Mouse (Mus musculus) CH12.LX (cell line): ENCODE results near the gene Ttll11. TPM values are rescaled to one million over a fixed set of nuclear protein-coding genes. Genes with fewer than 3 reads are reported as not detected.

Experiments used
- DNase-seq: peaks from one replicate; pipeline ENCODE4 v3.0.0-alpha.2; 2013; ENCODE audit errors: extremely low read depth
- H3K27ac ChIP-seq: 2 replicates; pipeline ENCODE4 v1.5.1; 2012; ENCODE audit warnings: low read depth, mild to moderate bottlenecking, control low read depth, moderate library complexity; ENCODE audit not compliant: insufficient read depth
- H3K27me3 ChIP-seq: replicated peaks from 2 replicates; pipeline ENCODE3; 2012; ENCODE audit warnings: inconsistent platforms
- H3K36me3 ChIP-seq, 2 experiments: replicated peaks in 1 of 2; 2 replicates each; pipeline versions ENCODE3 to v1.6.1; 2012; ENCODE audit warnings: inconsistent platforms in 1 of 2, low read length in 1 of 2, mild to moderate bottlenecking in 1 of 2, mixed read lengths in 1 of 2, moderate library complexity in 1 of 2; ENCODE audit not compliant: control insufficient read depth in 1 of 2, insufficient read depth in 1 of 2
- H3K4me1 ChIP-seq, 2 experiments: 2 replicates each; pipeline ENCODE4 v1.6.1; 2012; ENCODE audit warnings: inconsistent platforms in 1 of 2, moderate library complexity in 1 of 2; ENCODE audit not compliant: insufficient read depth in 2 of 2, control insufficient read depth in 1 of 2
- H3K4me2 ChIP-seq: 2 replicates; pipeline ENCODE4 v1.6.1; 2012; ENCODE audit warnings: low read depth, mild to moderate bottlenecking, control low read depth; ENCODE audit not compliant: poor library complexity, insufficient read depth, severe bottlenecking
- H3K4me3 ChIP-seq, 3 experiments: fragments of 150-350 bp in 1 of 3; sonication (generic) in 1 of 3; replicated peaks in 1 of 3; 2 replicates each; pipeline versions ENCODE3 to v1.5.1; 2011 to 2012; ENCODE audit warnings: low read depth in 2 of 3, low read length in 2 of 3, mild to moderate bottlenecking in 2 of 3, moderate library complexity in 2 of 3, control low read depth in 1 of 3, improper control_type of control experiment in 1 of 3, inconsistent platforms in 1 of 3, mixed read lengths in 1 of 3; ENCODE audit not compliant: poor library complexity in 1 of 3
- H3K79me2 ChIP-seq: replicated peaks from 2 replicates; pipeline ENCODE4 v1.6.1; 2012; ENCODE audit warnings: mild to moderate bottlenecking, moderate library complexity; ENCODE audit not compliant: control insufficient read depth, poor library complexity, insufficient read depth, severe bottlenecking; ENCODE audit errors: extremely low read depth
- H3K9ac ChIP-seq: 2 replicates; pipeline ENCODE4 v1.6.1; 2012; ENCODE audit warnings: low read depth, mild to moderate bottlenecking, control low read depth, moderate library complexity; ENCODE audit not compliant: insufficient read depth
- H3K9me3 ChIP-seq: replicated peaks from 2 replicates; pipeline ENCODE3; 2012; ENCODE audit warnings: low read length, inconsistent platforms, mixed read lengths
- CHD1 ChIP-seq: IDR thresholded peaks from 2 replicates; pipeline ENCODE4 v1.6.1; 2012; ENCODE audit warnings: low read depth, low read length, improper control_type of control experiment, inconsistent platforms
- CHD2 ChIP-seq: IDR thresholded peaks from 2 replicates; pipeline ENCODE4 v1.6.1; 2011; ENCODE audit warnings: low read length, improper control_type of control experiment
- CTCF ChIP-seq, 2 experiments: IDR thresholded peaks in 1 of 2; conservative IDR thresholded peaks in 1 of 2; 2 replicates each; pipeline ENCODE4 v1.5.1; 2011 to 2012; ENCODE audit warnings: low read depth in 2 of 2, low read length in 2 of 2, improper control_type of control experiment in 1 of 2, inconsistent platforms in 1 of 2, mild to moderate bottlenecking in 1 of 2, moderate library complexity in 1 of 2
- E2F4 ChIP-seq: IDR thresholded peaks from 2 replicates; pipeline ENCODE4 v1.6.1; 2011; ENCODE audit warnings: low read depth, low read length, improper control_type of control experiment; ENCODE audit not compliant: insufficient replicate concordance
- ELF1 ChIP-seq: IDR thresholded peaks from 2 replicates; pipeline ENCODE4 v1.6.1; 2014; ENCODE audit warnings: low read depth, mild to moderate bottlenecking, inconsistent platforms, low read length, improper control_type of control experiment
- EP300 ChIP-seq: IDR thresholded peaks from 2 replicates; pipeline ENCODE4 v1.6.1; 2011; ENCODE audit warnings: low read length, improper control_type of control experiment
- ETS1 ChIP-seq: conservative IDR thresholded peaks from 2 replicates; pipeline ENCODE4 v1.6.1; 2012; ENCODE audit warnings: low read depth, mild to moderate bottlenecking, inconsistent platforms, low read length, improper control_type of control experiment, moderate library complexity
- HCFC1 ChIP-seq: IDR thresholded peaks from 2 replicates; pipeline ENCODE4 v1.6.1; 2012; ENCODE audit warnings: low read depth, mild to moderate bottlenecking, inconsistent platforms, low read length, improper control_type of control experiment
- JUND ChIP-seq: conservative IDR thresholded peaks from 2 replicates; pipeline ENCODE4 v1.6.1; 2011; ENCODE audit warnings: low read depth, low read length, improper control_type of control experiment
- KAT2A ChIP-seq: IDR thresholded peaks from 2 replicates; pipeline ENCODE4 v1.6.1; 2012; ENCODE audit warnings: low read length, improper control_type of control experiment, inconsistent platforms; ENCODE audit not compliant: insufficient replicate concordance
- MAFK ChIP-seq: IDR thresholded peaks from 2 replicates; pipeline ENCODE4 v1.6.1; 2011; ENCODE audit warnings: low read length, improper control_type of control experiment; ENCODE audit not compliant: insufficient replicate concordance
- MXI1 ChIP-seq: IDR thresholded peaks from 2 replicates; pipeline ENCODE4 v1.6.1; 2011; ENCODE audit warnings: mild to moderate bottlenecking, low read depth, low read length, improper control_type of control experiment
- NELFE ChIP-seq: IDR thresholded peaks from 2 replicates; pipeline ENCODE4 v1.6.1; 2011; ENCODE audit warnings: low read depth, low read length, improper control_type of control experiment
- NRF1 ChIP-seq: IDR thresholded peaks from 2 replicates; pipeline ENCODE4 v1.6.1; 2014; ENCODE audit warnings: low read depth, mild to moderate bottlenecking, inconsistent platforms, low read length, improper control_type of control experiment, moderate library complexity
- POLR2A ChIP-seq: IDR thresholded peaks from 2 replicates; pipeline ENCODE4 v1.6.1; 2011; ENCODE audit warnings: low read depth, mild to moderate bottlenecking, improper control_type of control experiment, low read length
- SIN3A ChIP-seq: IDR thresholded peaks from 2 replicates; pipeline ENCODE4 v1.6.1; 2012; ENCODE audit warnings: low read length, improper control_type of control experiment, inconsistent platforms
- UBTF ChIP-seq: IDR thresholded peaks from 2 replicates; pipeline ENCODE4 v1.6.1; 2012; ENCODE audit warnings: low read depth, mild to moderate bottlenecking, inconsistent platforms, low read length, improper control_type of control experiment, moderate library complexity
- USF2 ChIP-seq: conservative IDR thresholded peaks from 2 replicates; pipeline ENCODE4 v1.6.1; 2011; ENCODE audit warnings: low read depth, low read length, improper control_type of control experiment
- ZC3H11A ChIP-seq: IDR thresholded peaks from 2 replicates; pipeline ENCODE4 v1.6.1; 2012; ENCODE audit warnings: low read depth, mild to moderate bottlenecking, inconsistent platforms, low read length, improper control_type of control experiment
- ZKSCAN1 ChIP-seq: IDR thresholded peaks from 2 replicates; pipeline ENCODE4 v1.6.1; 2012; ENCODE audit warnings: low read depth, inconsistent platforms, low read length, improper control_type of control experiment, borderline replicate concordance
- dilution Hi-C: fragments of 300-500 bp; cut with MboI; formaldehyde crosslinking; loops from 2 replicates; pipeline ENCODE4 v1.14.3; 2020; ENCODE audit warnings: low sequenced_read_pairs; ENCODE audit not compliant: extremely low pct_unique_long_range_greater_than_20kb, extremely low pct_ligation_motif_present
- in situ Hi-C: fragments of 300-500 bp; cut with MboI; formaldehyde crosslinking; loops from 3 replicates; pipeline ENCODE4 v1.14.3; 2019; ENCODE audit warnings: low sequenced_read_pairs, low pct_ligation_motif_present, low pct_unique_long_range_greater_than_20kb, mixed read lengths
- polyA plus RNA-seq: library from polyadenylated mRNA; unstranded; fragments of >175 nt; gene quantifications from 2 replicates; pipeline ENCODE4 v1.2.1, GENCODE M21; 2012; ENCODE audit warnings: low read depth; ENCODE audit not compliant: insufficient read length
- total RNA-seq, 2 experiments: library from RNA; depleted of rRNA; stranded (reverse); fragments of 300-350 nt in 1 of 2; fragments of >200 nt in 1 of 2; gene quantifications; 2 replicates each; pipeline ENCODE4 v1.2.3; 2012 to 2014

Gene Ttll11
- total and polyA plus RNA-seq, 3 experiments: 0.04 to 0.31 (median 0.11) TPM

GRCm38 (mm10) chr2:35812561-35812933 is 167.2 kb downstream of the Ttll11 start:
- Histone ChIP-seq H3K27me3 (peaks cover 3% of the 10 kb centered on the region), H3K4me2 (no peak overlapping the region), H3K4me3 (no peak overlapping the region), H3K27ac (no peak overlapping the region), H3K9me3 (no peaks in the 10 kb centered on the region), H3K9ac (no peak overlapping the region), H3K79me2 (no peaks in the 10 kb centered on the region), H3K36me3 (no peaks in the 10 kb centered on the region), H3K4me1 (peaks cover 0 to 6% of the 10 kb centered on the region in 2 experiments; a peak in 2 of 4 replicates)
- TF ChIP-seq EP300: no peak
- no peak for TF ChIP-seq NRF1
- no peak for TF ChIP-seq ZKSCAN1
- no peak for TF ChIP-seq POLR2A
- in situ Hi-C loops (no loop called here), dilution Hi-C loops (no loop called here)
- DNase-seq: no peak

- in situ Hi-C loops: no loop called here
- dilution Hi-C loops: no loop called here
- no peaks in the 10 kb centered on the region for H3K9me3 ChIP-seq
- DNase-seq: no peak
- no peaks in the 10 kb centered on the region for H3K79me2 ChIP-seq
- H3K27ac ChIP-seq: no peak overlapping the region
- no peak overlapping the region for H3K4me2 ChIP-seq
- H3K4me3 ChIP-seq: no peak overlapping the region
- no peak overlapping the region for H3K9ac ChIP-seq
- peaks cover 3% of the 10 kb centered on the region for H3K27me3 ChIP-seq
- no peaks in the 10 kb centered on the region for H3K36me3 ChIP-seq
- peaks cover 0 to 3% of the 10 kb centered on the region in 2 experiments; a peak in 2 of 4 replicates for H3K4me1 ChIP-seq
- TF ChIP-seq HCFC1 (no peak), NELFE (no peak), SIN3A (no peak), ELF1 (no peak), POLR2A (no peak), UBTF (no peak), EP300 (no peak), JUND (no peak), CHD2 (no peak), E2F4 (no peak), KAT2A (no peak), USF2 (no peak), MAFK (no peak), ZC3H11A (no peak), CHD1 (no peak), ETS1 (no peak), MXI1 (no peak), CTCF (conservative IDR thresholded peaks at IDR 0.05 in 1 of 2, IDR thresholded peaks at IDR 0.05 in 1 of 2; ENCODE audit: low read depth in 2 of 2, low read length in 2 of 2) (no peak)
Measured at GRCm38 (mm10) chr2:35811801-35812560, 167.7 kb downstream of the Ttll11 start.
